Mouse (Mus musculus) CH12.LX (cell line): ENCODE measurements at regions not wholly inside any gene's neighbourhood (a gene's known extent, or its start where the extent isn't known, plus 50 kb on each side); places are given as distances from the start of the nearest gene placed in this dataset.

Source experiments
- DNase-seq: peaks from one replicate; pipeline ENCODE4 v3.0.0-alpha.2; 2013; ENCODE audit errors: extremely low read depth
- H3K27ac ChIP-seq: 2 replicates; pipeline ENCODE4 v1.5.1; 2012; ENCODE audit warnings: low read depth, mild to moderate bottlenecking, control low read depth, moderate library complexity; ENCODE audit not compliant: insufficient read depth
- H3K27me3 ChIP-seq: replicated peaks from 2 replicates; pipeline ENCODE3; 2012; ENCODE audit warnings: inconsistent platforms
- H3K36me3 ChIP-seq, 2 experiments: replicated peaks in 1 of 2; 2 replicates each; pipeline versions ENCODE3 to v1.6.1; 2012; ENCODE audit warnings: inconsistent platforms in 1 of 2, low read length in 1 of 2, mild to moderate bottlenecking in 1 of 2, mixed read lengths in 1 of 2, moderate library complexity in 1 of 2; ENCODE audit not compliant: control insufficient read depth in 1 of 2, insufficient read depth in 1 of 2
- H3K4me1 ChIP-seq, 2 experiments: 2 replicates each; pipeline ENCODE4 v1.6.1; 2012; ENCODE audit warnings: inconsistent platforms in 1 of 2, moderate library complexity in 1 of 2; ENCODE audit not compliant: insufficient read depth in 2 of 2, control insufficient read depth in 1 of 2
- H3K4me2 ChIP-seq: 2 replicates; pipeline ENCODE4 v1.6.1; 2012; ENCODE audit warnings: low read depth, mild to moderate bottlenecking, control low read depth; ENCODE audit not compliant: poor library complexity, insufficient read depth, severe bottlenecking
- H3K4me3 ChIP-seq, 3 experiments: fragments of 150-350 bp in 1 of 3; sonication (generic) in 1 of 3; replicated peaks in 1 of 3; 2 replicates each; pipeline versions ENCODE3 to v1.5.1; 2011 to 2012; ENCODE audit warnings: low read depth in 2 of 3, low read length in 2 of 3, mild to moderate bottlenecking in 2 of 3, moderate library complexity in 2 of 3, control low read depth in 1 of 3, improper control_type of control experiment in 1 of 3, inconsistent platforms in 1 of 3, mixed read lengths in 1 of 3; ENCODE audit not compliant: poor library complexity in 1 of 3
- H3K79me2 ChIP-seq: replicated peaks from 2 replicates; pipeline ENCODE4 v1.6.1; 2012; ENCODE audit warnings: mild to moderate bottlenecking, moderate library complexity; ENCODE audit not compliant: control insufficient read depth, poor library complexity, insufficient read depth, severe bottlenecking; ENCODE audit errors: extremely low read depth
- H3K9ac ChIP-seq: 2 replicates; pipeline ENCODE4 v1.6.1; 2012; ENCODE audit warnings: low read depth, mild to moderate bottlenecking, control low read depth, moderate library complexity; ENCODE audit not compliant: insufficient read depth
- H3K9me3 ChIP-seq: replicated peaks from 2 replicates; pipeline ENCODE3; 2012; ENCODE audit warnings: low read length, inconsistent platforms, mixed read lengths
- BHLHE40 ChIP-seq: IDR thresholded peaks from 2 replicates; pipeline ENCODE4 v1.6.1; 2011; ENCODE audit warnings: mild to moderate bottlenecking, low read depth, low read length, improper control_type of control experiment
- CHD1 ChIP-seq: IDR thresholded peaks from 2 replicates; pipeline ENCODE4 v1.6.1; 2012; ENCODE audit warnings: low read depth, low read length, improper control_type of control experiment, inconsistent platforms
- CHD2 ChIP-seq: IDR thresholded peaks from 2 replicates; pipeline ENCODE4 v1.6.1; 2011; ENCODE audit warnings: low read length, improper control_type of control experiment
- CTCF ChIP-seq, 2 experiments: IDR thresholded peaks in 1 of 2; conservative IDR thresholded peaks in 1 of 2; 2 replicates each; pipeline ENCODE4 v1.5.1; 2011 to 2012; ENCODE audit warnings: low read depth in 2 of 2, low read length in 2 of 2, improper control_type of control experiment in 1 of 2, inconsistent platforms in 1 of 2, mild to moderate bottlenecking in 1 of 2, moderate library complexity in 1 of 2
- E2F4 ChIP-seq: IDR thresholded peaks from 2 replicates; pipeline ENCODE4 v1.6.1; 2011; ENCODE audit warnings: low read depth, low read length, improper control_type of control experiment; ENCODE audit not compliant: insufficient replicate concordance
- ELF1 ChIP-seq: IDR thresholded peaks from 2 replicates; pipeline ENCODE4 v1.6.1; 2014; ENCODE audit warnings: low read depth, mild to moderate bottlenecking, inconsistent platforms, low read length, improper control_type of control experiment
- JUND ChIP-seq: conservative IDR thresholded peaks from 2 replicates; pipeline ENCODE4 v1.6.1; 2011; ENCODE audit warnings: low read depth, low read length, improper control_type of control experiment
- MAFK ChIP-seq: IDR thresholded peaks from 2 replicates; pipeline ENCODE4 v1.6.1; 2011; ENCODE audit warnings: low read length, improper control_type of control experiment; ENCODE audit not compliant: insufficient replicate concordance
- MAX ChIP-seq: IDR thresholded peaks from 2 replicates; pipeline ENCODE4 v1.6.1; 2011; ENCODE audit warnings: low read length, improper control_type of control experiment
- MEF2A ChIP-seq: IDR thresholded peaks from 2 replicates; pipeline ENCODE4 v1.6.1; 2014; ENCODE audit warnings: low read depth, mild to moderate bottlenecking, inconsistent platforms, low read length, improper control_type of control experiment, borderline replicate concordance
- MXI1 ChIP-seq: IDR thresholded peaks from 2 replicates; pipeline ENCODE4 v1.6.1; 2011; ENCODE audit warnings: mild to moderate bottlenecking, low read depth, low read length, improper control_type of control experiment
- MYC ChIP-seq: IDR thresholded peaks from 2 replicates; pipeline ENCODE4 v1.6.1; 2011; ENCODE audit warnings: low read depth, mild to moderate bottlenecking, improper control_type of control experiment, low read length
- NELFE ChIP-seq: IDR thresholded peaks from 2 replicates; pipeline ENCODE4 v1.6.1; 2011; ENCODE audit warnings: low read depth, low read length, improper control_type of control experiment
- NRF1 ChIP-seq: IDR thresholded peaks from 2 replicates; pipeline ENCODE4 v1.6.1; 2014; ENCODE audit warnings: low read depth, mild to moderate bottlenecking, inconsistent platforms, low read length, improper control_type of control experiment, moderate library complexity
- RAD21 ChIP-seq: IDR thresholded peaks from 2 replicates; pipeline ENCODE4 v1.6.1; 2011; ENCODE audit warnings: low read depth, mild to moderate bottlenecking, low read length, improper control_type of control experiment, moderate library complexity
- RCOR1 ChIP-seq: conservative IDR thresholded peaks from 2 replicates; pipeline ENCODE4 v1.6.1; 2012; ENCODE audit warnings: low read depth, mild to moderate bottlenecking, inconsistent platforms, low read length, improper control_type of control experiment
- SIN3A ChIP-seq: IDR thresholded peaks from 2 replicates; pipeline ENCODE4 v1.6.1; 2012; ENCODE audit warnings: low read length, improper control_type of control experiment, inconsistent platforms
- SMC3 ChIP-seq: IDR thresholded peaks from 2 replicates; pipeline ENCODE4 v1.6.1; 2011; ENCODE audit warnings: low read depth, low read length, improper control_type of control experiment
- UBTF ChIP-seq: IDR thresholded peaks from 2 replicates; pipeline ENCODE4 v1.6.1; 2012; ENCODE audit warnings: low read depth, mild to moderate bottlenecking, inconsistent platforms, low read length, improper control_type of control experiment, moderate library complexity
- USF2 ChIP-seq: conservative IDR thresholded peaks from 2 replicates; pipeline ENCODE4 v1.6.1; 2011; ENCODE audit warnings: low read depth, low read length, improper control_type of control experiment
- ZNF384 ChIP-seq: IDR thresholded peaks from 2 replicates; pipeline ENCODE4 v1.6.1; 2012; ENCODE audit warnings: low read depth, low read length, improper control_type of control experiment, inconsistent platforms
- dilution Hi-C: fragments of 300-500 bp; cut with MboI; formaldehyde crosslinking; loops from 2 replicates; pipeline ENCODE4 v1.14.3; 2020; ENCODE audit warnings: low sequenced_read_pairs; ENCODE audit not compliant: extremely low pct_unique_long_range_greater_than_20kb, extremely low pct_ligation_motif_present
- in situ Hi-C: fragments of 300-500 bp; cut with MboI; formaldehyde crosslinking; loops from 3 replicates; pipeline ENCODE4 v1.14.3; 2019; ENCODE audit warnings: low sequenced_read_pairs, low pct_ligation_motif_present, low pct_unique_long_range_greater_than_20kb, mixed read lengths

GRCm38 (mm10) chr14:71251116-71251515 lies 651.5 kb upstream of the Fam160b2 start:
- in situ Hi-C loops = no loop called here
- no peak for DNase-seq
- peaks cover 17% of the 10 kb centered on the region for H3K27me3 ChIP-seq

DNA sequence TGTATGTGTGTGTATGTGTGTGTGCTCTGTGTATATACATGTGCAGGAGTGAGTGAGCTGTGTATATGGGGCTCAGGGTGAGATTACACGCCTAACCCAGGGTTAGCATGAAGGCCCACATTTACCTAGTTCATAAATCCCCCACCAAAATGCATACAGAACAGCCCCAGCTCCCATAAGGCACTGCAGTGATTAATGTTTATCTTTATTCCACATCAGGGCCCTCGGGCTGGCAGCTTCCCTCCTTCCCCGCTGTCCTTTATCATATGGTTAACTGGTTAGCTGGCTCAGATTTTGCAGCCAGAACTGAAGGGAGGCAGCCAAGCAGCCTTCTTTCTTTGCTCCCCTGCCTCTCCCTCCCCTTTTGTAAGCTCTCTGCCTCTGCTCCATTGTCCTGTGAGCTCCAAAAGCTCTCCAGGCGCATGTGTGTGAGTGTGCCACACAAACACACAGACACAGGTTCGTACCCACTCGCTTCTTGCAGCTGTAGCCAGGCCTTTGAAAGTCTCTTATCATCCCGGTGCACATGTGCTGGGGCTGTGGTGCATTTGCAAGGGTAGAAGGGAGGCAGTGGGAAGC lies 649.8 kb upstream of the Fam160b2 start:
- H3K4me1 ChIP-seq = no peaks in the 10 kb centered on the region
- dilution Hi-C loops = no loop called here
- no peak for DNase-seq
- H3K79me2 ChIP-seq = no peaks in the 10 kb centered on the region
- no peak for TF ChIP-seq JUND
- TF ChIP-seq BHLHE40 = no peak
- TF ChIP-seq MXI1 = no peak
- TF ChIP-seq RCOR1 = no peak
- no peak for TF ChIP-seq MYC
- TF ChIP-seq ZNF384 = no peak
- TF ChIP-seq MEF2A = no peak
- no peak for TF ChIP-seq E2F4
- no peak for TF ChIP-seq CHD2
- TF ChIP-seq CTCF (conservative IDR thresholded peaks at IDR 0.05 in 1 of 2, IDR thresholded peaks at IDR 0.05 in 1 of 2; ENCODE audit: low read depth in 2 of 2, low read length in 2 of 2) = no peak
- H3K27me3 ChIP-seq = peaks cover 16% of the 10 kb centered on the region
- in situ Hi-C loops = no loop called here
- peaks cover 2% of the 10 kb centered on the region for H3K9me3 ChIP-seq
- no peak overlapping the region for H3K9ac ChIP-seq
- H3K4me2 ChIP-seq = no peak overlapping the region
- H3K4me3 ChIP-seq = no peak overlapping the region
- H3K27ac ChIP-seq = no peak overlapping the region
- H3K36me3 ChIP-seq = no peaks in the 10 kb centered on the region

More at GRCm38 (mm10) chr14:71251116-71251515, 651.5 kb upstream of the Fam160b2 start:
- peaks cover 2% of the 10 kb centered on the region for H3K9me3 ChIP-seq
- dilution Hi-C loops = no loop called here
- H3K79me2 ChIP-seq = no peaks in the 10 kb centered on the region
- H3K9ac ChIP-seq = no peak overlapping the region
- no peak overlapping the region for H3K4me2 ChIP-seq
- no peak for TF ChIP-seq BHLHE40
- no peak for TF ChIP-seq MAFK
- TF ChIP-seq CHD1 = no peak
- TF ChIP-seq SIN3A = no peak
- TF ChIP-seq NELFE = no peak
- no peak for TF ChIP-seq UBTF
- TF ChIP-seq MAX = no peak
- TF ChIP-seq ELF1 = no peak
- no peak for TF ChIP-seq JUND
- TF ChIP-seq RAD21 = no peak
- no peak for TF ChIP-seq USF2
- no peak for TF ChIP-seq SMC3
- TF ChIP-seq MEF2A = no peak
- no peak for TF ChIP-seq NRF1
- H3K4me3 ChIP-seq = no peak overlapping the region
- no peaks in the 10 kb centered on the region for H3K36me3 ChIP-seq
- H3K27ac ChIP-seq = no peak overlapping the region
- no peaks in the 10 kb centered on the region for H3K4me1 ChIP-seq
